Mouse (Mus musculus) ES-Bruce4 (cell line): ENCODE data around the gene Krtap2-4.

Experiments
- CTCF ChIP-seq: IDR thresholded peaks from one replicate; pipeline ENCODE4 v1.8.1; 2011; ENCODE audit warnings: low read depth, low read length
- POLR2A ChIP-seq: IDR thresholded peaks from one replicate; pipeline ENCODE4 v1.8.1; 2011; ENCODE audit warnings: low read length; ENCODE audit not compliant: insufficient read depth

DNA sequence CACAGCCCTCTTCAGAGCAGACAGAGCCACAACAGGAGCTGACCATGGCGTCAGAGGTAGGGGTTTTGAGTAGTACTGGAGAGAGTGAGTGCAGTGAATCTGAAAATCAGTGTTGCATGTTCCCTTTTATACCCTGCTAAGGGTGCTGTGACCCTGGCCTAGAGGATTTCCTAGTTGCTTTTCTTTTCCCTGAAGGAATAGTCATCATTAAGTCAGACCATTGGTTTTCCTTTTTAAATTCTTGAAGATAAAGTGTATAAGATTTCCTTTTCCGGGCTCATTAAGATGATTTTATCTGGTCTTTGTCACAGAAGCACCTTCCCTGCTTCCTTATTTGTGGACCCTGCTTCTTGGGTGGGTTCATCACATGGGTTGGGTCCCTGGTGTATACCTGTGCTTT, 35.5 kb upstream of the Krtap2-4 start, which contains the start of gene Gm11555:
- TF ChIP-seq POLR2A, result no peak
- no peak for TF ChIP-seq CTCF
